Mouse (Mus musculus): Measurements from ENCODE around the gene Thap2.

DNA sequence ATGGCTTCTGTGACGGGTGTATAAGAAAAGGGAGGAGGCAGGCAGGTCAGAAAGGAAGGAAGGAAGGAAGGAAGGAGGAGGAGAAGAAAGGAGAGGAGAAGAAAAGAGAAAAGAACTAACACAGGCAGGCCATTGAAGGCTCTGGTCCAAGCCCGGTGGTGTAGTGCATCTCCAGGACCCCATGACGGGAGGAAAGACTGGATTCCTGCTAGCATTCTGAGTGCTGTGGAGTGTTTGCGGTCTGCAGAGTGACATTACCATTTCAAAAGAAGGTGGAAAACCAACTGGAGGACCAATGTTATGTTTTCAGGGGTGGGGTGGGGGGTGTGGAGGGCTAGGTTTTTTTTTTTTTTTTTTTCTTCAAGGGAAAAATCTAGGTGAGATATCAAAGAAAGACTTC lies 37.7 kb upstream of the Thap2 start:
- TF ChIP-seq CTCF (IDR thresholded peaks at IDR 0.05) (no peak), EP300 (IDR thresholded peaks at IDR 0.05) (no peak)

Measured in lung, postnatal 0 days (tissue).